Mouse (Mus musculus) intestine, embryonic 16.5 days (tissue): ENCODE results near the gene Ulk4. TPM values are rescaled to one million over a fixed set of nuclear protein-coding genes. Genes with fewer than 3 reads are reported as not detected.

Experiments used
- ATAC-seq: fragments of 200-750 bp; cut with Nextera tagmentation; 2 replicates; pipeline ENCODE4 v1.8.0; 2017; ENCODE audit warnings: moderate TSS enrichment, moderate library complexity
- H3K27ac ChIP-seq: fragments of 300-500 bp; sonication (generic); 2 replicates; pipeline ENCODE4 v1.5.1; 2014; ENCODE audit warnings: mild to moderate bottlenecking, low read length
- H3K27me3 ChIP-seq: fragments of 300-500 bp; sonication (generic); replicated peaks from 2 replicates; pipeline ENCODE4 v1.6.1; 2014; ENCODE audit warnings: low read length, control low read depth, mixed read lengths; ENCODE audit not compliant: control insufficient read depth, insufficient read depth
- H3K36me3 ChIP-seq: fragments of 300-500 bp; sonication (generic); 2 replicates; pipeline ENCODE4 v1.6.1; 2014; ENCODE audit warnings: low read length, control low read depth; ENCODE audit not compliant: control insufficient read depth, insufficient read depth
- H3K4me1 ChIP-seq: fragments of 300-500 bp; sonication (generic); 2 replicates; pipeline ENCODE4 v1.6.1; 2014; ENCODE audit warnings: low read length, control low read depth, mixed read lengths; ENCODE audit not compliant: control insufficient read depth, insufficient read depth
- H3K4me2 ChIP-seq: fragments of 300-500 bp; sonication (generic); 2 replicates; pipeline ENCODE4 v1.6.1; 2014; ENCODE audit warnings: low read depth, low read length, control low read depth
- H3K4me3 ChIP-seq: fragments of 300-500 bp; sonication (generic); 2 replicates; pipeline ENCODE4 v1.5.1; 2014; ENCODE audit warnings: mild to moderate bottlenecking, low read length
- H3K9ac ChIP-seq: fragments of 300-500 bp; sonication (generic); 2 replicates; pipeline ENCODE4 v1.6.1; 2014; ENCODE audit warnings: low read depth, low read length
- H3K9me3 ChIP-seq: fragments of 300-500 bp; sonication (generic); 2 replicates; pipeline ENCODE4 v1.6.1; 2016; ENCODE audit warnings: low read length, control low read depth; ENCODE audit not compliant: control insufficient read depth
- WGBS: fragments of 180-500 bp; shearing (Covaris S2); extraction: QIAGEN DNeasy Blood & Tissue Kit; methylation state at CpG from one replicate; pipeline ENCODE4 v1.1.7; 2014; 5-methylcytosine and 5-hydroxymethylcytosine counted together
- polyA plus RNA-seq: library from polyadenylated mRNA; unstranded; fragments of >200 nt; fragmentation: Nextera tagmentation; extraction: Ambion mirVana; gene quantifications from 2 replicates; pipeline ENCODE4 v1.2.1, GENCODE M21; 2015

The Ulk4 gene
- polyA plus RNA-seq, 1 experiment from 2014 or later: 120 TPM

DNA sequence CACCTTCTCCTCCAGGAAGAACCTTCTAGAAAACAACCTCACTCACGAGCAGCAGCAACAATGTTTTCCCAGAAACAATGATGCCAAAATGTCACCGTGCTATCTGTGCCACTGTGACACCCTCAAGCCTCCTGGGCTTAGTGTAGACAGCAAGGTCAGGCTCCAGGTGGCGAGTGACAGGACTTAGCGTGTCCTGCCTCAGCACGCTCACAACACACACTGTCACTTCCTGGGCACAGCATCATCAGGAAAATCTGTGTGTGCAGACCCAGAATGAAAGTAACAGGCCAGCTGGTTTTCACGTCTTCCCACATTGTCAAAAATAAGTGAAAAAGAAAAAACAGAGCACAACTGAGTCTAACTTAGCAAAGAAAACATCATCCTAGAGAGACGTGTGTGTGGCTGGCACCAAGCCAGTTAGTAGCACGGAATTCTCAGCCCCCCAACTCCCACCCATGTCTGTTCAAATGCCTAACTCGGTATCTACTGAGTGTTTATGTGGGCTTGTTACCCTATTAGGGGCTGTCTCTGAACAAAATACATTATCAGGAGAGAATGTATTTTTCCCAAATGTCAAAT is 120.7 kb downstream of the Ulk4 start:
- no peaks in the 10 kb centered on the region for H3K36me3 ChIP-seq
- H3K4me2 ChIP-seq: no peak overlapping the region
- no peaks in the 10 kb centered on the region for H3K27me3 ChIP-seq
- H3K9me3 ChIP-seq: no peaks in the 10 kb centered on the region
- no peaks in the 10 kb centered on the region for H3K4me1 ChIP-seq
- WGBS: 63% methylated on average over 9 of the region's 9 CpGs
- no peak for ATAC-seq
- no peak overlapping the region for H3K9ac ChIP-seq
- H3K4me3 ChIP-seq: no peak overlapping the region
- H3K27ac ChIP-seq: no peak overlapping the region

DNA sequence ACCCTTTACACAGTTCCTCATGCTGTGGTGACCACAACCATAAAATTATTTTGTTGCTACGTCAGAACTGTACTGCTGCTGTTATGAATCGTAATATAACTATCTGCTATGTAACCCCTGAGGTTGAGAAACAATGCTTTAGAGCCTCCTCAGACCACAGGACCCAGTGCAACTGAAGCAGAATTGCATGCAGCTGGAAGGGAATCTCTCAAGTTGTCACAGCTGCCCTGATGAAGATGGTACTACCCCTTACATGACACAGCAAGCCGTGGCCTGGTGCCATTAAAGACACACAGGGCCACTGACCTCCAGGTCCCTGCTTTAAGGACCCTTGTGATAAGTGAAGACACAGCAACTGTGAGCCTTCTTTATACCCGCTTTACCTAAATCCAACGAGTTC is 123.7 kb downstream of the Ulk4 start:
- H3K9me3 ChIP-seq: no peaks in the 10 kb centered on the region
- H3K9ac ChIP-seq: no peak overlapping the region
- H3K36me3 ChIP-seq: no peaks in the 10 kb centered on the region
- H3K4me3 ChIP-seq: no peak overlapping the region
- no peaks in the 10 kb centered on the region for H3K27me3 ChIP-seq
- no peak overlapping the region for H3K4me2 ChIP-seq
- no peaks in the 10 kb centered on the region for H3K4me1 ChIP-seq
- no peak for ATAC-seq
- 94% methylated on average over 5 of the region's 5 CpGs for WGBS
- H3K27ac ChIP-seq: no peak overlapping the region

DNA sequence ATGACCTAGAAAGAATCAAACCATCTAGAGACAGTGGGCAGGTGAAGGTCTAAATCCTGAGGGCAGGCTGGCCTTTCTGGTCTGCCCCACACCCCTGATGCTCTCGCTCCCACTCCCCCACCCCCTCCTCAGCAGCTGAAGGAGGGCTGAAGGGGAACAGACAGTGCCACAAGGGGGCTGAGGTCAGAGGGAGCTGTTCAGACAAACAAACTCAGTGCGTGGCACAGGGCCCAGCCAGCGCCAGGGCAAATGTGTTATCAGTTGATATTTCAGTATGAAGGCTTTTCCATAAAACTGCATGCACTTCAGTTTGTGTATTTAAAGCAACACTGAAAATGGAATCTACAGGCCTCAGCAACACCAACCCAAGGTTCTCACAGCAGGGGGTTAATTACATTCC is 128.4 kb downstream of the Ulk4 start:
- 46% methylated on average over 3 of the region's 3 CpGs for WGBS

DNA sequence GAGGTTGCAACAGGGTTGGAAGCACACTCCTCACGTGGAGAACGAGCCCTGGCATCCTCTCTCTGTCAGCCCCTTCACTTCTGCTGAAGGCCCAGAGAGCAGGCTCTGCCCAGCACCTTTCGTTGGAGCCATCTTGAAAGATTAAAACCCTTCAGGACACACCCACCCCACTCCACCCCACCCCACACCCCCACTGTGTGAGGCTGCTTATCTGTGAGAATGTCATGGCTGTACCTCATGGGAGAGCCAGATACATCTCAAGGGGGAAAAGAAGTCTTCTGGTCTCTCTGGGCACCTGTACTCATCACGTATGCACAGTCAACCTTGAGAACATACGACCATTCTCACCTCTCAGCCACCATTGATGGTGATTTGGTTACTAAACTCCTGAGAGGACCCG is 133.8 kb downstream of the Ulk4 start:
- H3K36me3 ChIP-seq: no peaks in the 10 kb centered on the region
- no peak overlapping the region for H3K9ac ChIP-seq
- H3K4me3 ChIP-seq: no peak overlapping the region
- no peaks in the 10 kb centered on the region for H3K27me3 ChIP-seq
- H3K27ac ChIP-seq: no peak overlapping the region
- no peak for ATAC-seq
- no peaks in the 10 kb centered on the region for H3K9me3 ChIP-seq
- no peaks in the 10 kb centered on the region for H3K4me1 ChIP-seq
- 82% methylated on average over 6 of the region's 6 CpGs for WGBS
- H3K4me2 ChIP-seq: no peak overlapping the region

More for the DNA sequence above, 128.4 kb downstream of the Ulk4 start:
- no peaks in the 10 kb centered on the region for H3K4me1 ChIP-seq
- no peak overlapping the region for H3K4me3 ChIP-seq
- H3K9me3 ChIP-seq: no peaks in the 10 kb centered on the region
- no peaks in the 10 kb centered on the region for H3K36me3 ChIP-seq
- H3K4me2 ChIP-seq: no peak overlapping the region
- no peak overlapping the region for H3K9ac ChIP-seq
- no peak overlapping the region for H3K27ac ChIP-seq
- ATAC-seq: no peak
- no peaks in the 10 kb centered on the region for H3K27me3 ChIP-seq

DNA sequence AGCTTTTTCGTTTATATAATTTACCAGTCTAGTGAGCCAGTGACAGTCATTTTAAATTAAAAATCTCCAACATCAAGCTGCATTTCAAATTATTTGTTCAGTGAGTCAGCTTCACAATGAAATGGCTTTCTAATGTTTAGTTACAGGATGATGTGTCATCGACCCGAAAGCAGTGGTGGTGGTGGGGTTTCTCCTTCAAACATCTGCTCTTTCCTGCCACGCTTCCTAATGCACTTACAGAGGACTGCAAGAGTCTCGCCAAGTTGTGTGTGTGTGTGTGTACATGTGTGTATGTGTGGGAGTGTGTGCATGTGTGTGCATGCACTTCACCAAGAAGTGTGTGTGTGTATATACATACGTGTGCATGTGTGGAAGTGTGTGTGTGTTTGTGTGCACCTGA is 144.4 kb downstream of the Ulk4 start:
- 58% methylated on average over 6 of the region's 6 CpGs for WGBS
- H3K36me3 ChIP-seq: no peaks in the 10 kb centered on the region
- H3K27me3 ChIP-seq: no peaks in the 10 kb centered on the region
- H3K4me1 ChIP-seq: no peaks in the 10 kb centered on the region
- ATAC-seq: no peak
- H3K4me2 ChIP-seq: no peak overlapping the region
- H3K9me3 ChIP-seq: no peaks in the 10 kb centered on the region
- no peak overlapping the region for H3K4me3 ChIP-seq
- no peak overlapping the region for H3K27ac ChIP-seq
- H3K9ac ChIP-seq: no peak overlapping the region

DNA sequence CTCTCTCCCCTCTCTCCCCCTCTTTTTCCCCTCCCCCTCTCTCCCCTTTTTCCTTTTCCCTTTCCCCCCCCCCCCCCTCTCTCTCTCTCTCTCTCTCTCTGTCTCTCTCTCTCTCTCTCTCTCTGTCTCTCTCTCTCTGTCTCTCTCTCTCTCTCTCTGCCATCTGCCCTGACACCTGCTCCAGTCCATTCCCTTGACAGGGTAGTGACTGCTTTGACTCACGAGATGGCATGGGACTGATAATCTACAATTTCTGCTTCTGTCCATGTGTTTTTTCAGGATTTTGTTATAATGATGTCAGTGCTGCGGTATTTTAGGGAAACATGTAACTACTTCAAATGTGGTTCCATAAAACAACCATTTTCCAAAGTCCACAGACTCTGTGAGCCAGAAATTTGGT is 147.5 kb downstream of the Ulk4 start:
- no peak for ATAC-seq
- no peaks in the 10 kb centered on the region for H3K4me1 ChIP-seq
- H3K4me3 ChIP-seq: no peak overlapping the region
- no peak overlapping the region for H3K4me2 ChIP-seq
- whole genome bisulfite sequencing: 76% methylated on average over 2 of the region's 2 CpGs
- H3K27ac ChIP-seq: no peak overlapping the region
- no peaks in the 10 kb centered on the region for H3K36me3 ChIP-seq
- H3K9ac ChIP-seq: no peak overlapping the region
- no peaks in the 10 kb centered on the region for H3K27me3 ChIP-seq
- no peaks in the 10 kb centered on the region for H3K9me3 ChIP-seq

DNA sequence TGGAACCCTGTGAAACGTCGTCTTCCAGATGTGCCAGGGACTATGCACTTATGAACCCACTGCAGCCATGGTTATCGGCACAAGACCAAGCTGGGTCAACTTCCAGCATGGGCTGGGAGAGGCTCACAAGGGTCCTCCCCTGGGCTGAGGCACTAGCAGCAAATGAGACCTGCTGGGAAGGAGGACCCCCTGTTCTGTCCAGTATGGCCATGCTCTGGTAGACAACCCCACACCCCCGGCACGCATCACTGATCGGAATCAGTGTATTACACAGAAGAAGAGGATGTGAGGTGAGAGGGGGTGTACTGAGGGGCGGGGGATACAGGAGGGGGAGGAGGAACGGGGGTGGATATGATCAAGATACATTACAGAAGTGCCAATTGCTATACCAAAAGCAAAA is 148.1 kb downstream of the Ulk4 start:
- Histone ChIP-seq H3K27ac (no peak overlapping the region), H3K9ac (no peak overlapping the region), H3K27me3 (no peaks in the 10 kb centered on the region), H3K9me3 (no peaks in the 10 kb centered on the region), H3K4me1 (no peaks in the 10 kb centered on the region), H3K36me3 (no peaks in the 10 kb centered on the region), H3K4me2 (no peak overlapping the region), H3K4me3 (no peak overlapping the region)
- 89% methylated on average over 8 of the region's 8 CpGs for WGBS
- ATAC-seq: no peak

DNA sequence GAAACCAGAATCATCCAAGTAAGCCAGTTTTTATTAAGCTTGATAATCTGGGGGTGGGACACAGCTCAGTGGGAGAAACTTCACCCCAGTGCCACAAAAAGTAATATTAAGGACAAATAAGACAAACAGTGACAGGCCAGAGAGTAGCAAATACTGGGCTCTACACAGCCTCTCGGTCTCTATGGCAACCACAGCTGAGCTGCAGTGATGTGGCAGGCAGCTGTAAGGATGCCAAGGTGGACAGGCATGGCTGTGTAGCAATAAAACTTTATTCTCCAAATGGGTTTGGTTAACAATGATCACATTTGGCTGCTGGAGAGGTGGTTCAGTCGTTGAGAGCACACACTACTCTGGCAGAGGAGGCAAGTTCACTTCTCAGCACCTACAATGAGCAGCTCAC is 150.0 kb downstream of the Ulk4 start:
- H3K27ac ChIP-seq: no peak overlapping the region
- no peak overlapping the region for H3K9ac ChIP-seq
- no peaks in the 10 kb centered on the region for H3K9me3 ChIP-seq
- ATAC-seq: no peak
- 69% methylated on average over 2 of the region's 2 CpGs for WGBS
- no peak overlapping the region for H3K4me3 ChIP-seq
- no peak overlapping the region for H3K4me2 ChIP-seq
- H3K36me3 ChIP-seq: no peaks in the 10 kb centered on the region
- H3K27me3 ChIP-seq: no peaks in the 10 kb centered on the region
- 0 out of 2 replicates have a peak, but pooled peaks cover 2% of the 10 kb centered on the region for H3K4me1 ChIP-seq

DNA sequence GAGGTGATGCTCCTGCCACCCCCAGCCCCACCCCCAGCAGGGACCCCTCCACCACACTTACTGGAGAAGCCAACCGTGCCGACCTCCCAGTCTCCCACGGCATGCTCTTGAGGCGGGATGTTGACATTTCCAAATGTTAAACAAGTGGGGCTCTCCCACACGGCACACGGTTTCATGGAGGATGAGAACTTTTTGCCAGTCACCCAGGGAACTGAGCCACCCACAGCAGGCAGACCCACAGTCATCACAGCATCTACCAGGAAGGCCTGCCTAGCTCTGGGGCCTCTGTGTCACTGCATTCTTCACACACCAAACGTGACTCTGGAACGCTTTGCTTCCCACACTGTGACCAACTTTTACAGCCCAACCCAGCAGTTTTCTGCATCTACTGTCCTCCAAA is 152.3 kb downstream of the Ulk4 start:
- no peak for ATAC-seq
- H3K4me1 ChIP-seq: 0 out of 2 replicates have a peak, but pooled peaks cover 3% of the 10 kb centered on the region
- no peak overlapping the region for H3K4me2 ChIP-seq
- H3K9me3 ChIP-seq: no peaks in the 10 kb centered on the region
- no peak overlapping the region for H3K9ac ChIP-seq
- no peak overlapping the region for H3K4me3 ChIP-seq
- no peaks in the 10 kb centered on the region for H3K36me3 ChIP-seq
- no peaks in the 10 kb centered on the region for H3K27me3 ChIP-seq
- no peak overlapping the region for H3K27ac ChIP-seq
- 60% methylated on average over 8 of the region's 8 CpGs for WGBS

DNA sequence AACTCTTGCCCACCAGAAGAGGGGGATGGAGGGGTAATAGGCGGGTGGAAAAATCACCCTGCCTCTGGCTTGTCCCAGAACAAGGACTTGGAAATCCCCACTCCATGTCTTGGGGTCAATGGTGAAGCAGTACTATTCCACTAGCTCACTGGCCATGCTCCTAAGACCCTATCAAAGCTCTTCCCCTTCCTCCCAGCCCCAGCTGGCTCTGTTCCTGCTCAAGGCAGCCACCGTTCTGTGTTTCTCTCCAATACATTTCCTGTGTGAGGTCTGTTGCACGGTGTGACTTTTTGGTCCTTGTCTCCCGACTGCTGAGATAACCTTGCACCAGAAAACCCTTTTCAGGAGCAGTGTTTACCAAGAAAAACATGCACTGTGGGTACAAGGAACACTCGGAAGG is 155.0 kb downstream of the Ulk4 start:
- no peak for ATAC-seq
- Histone ChIP-seq H3K36me3 (no peaks in the 10 kb centered on the region), H3K4me3 (no peak overlapping the region), H3K27me3 (no peaks in the 10 kb centered on the region), H3K4me2 (no peak overlapping the region), H3K4me1 (0 out of 2 replicates have a peak, but pooled peaks cover 3% of the 10 kb centered on the region), H3K27ac (no peak overlapping the region), H3K9ac (no peak overlapping the region), H3K9me3 (no peaks in the 10 kb centered on the region)
- WGBS: 48% methylated on average over 5 of the region's 5 CpGs
